Mouse (Mus musculus) adipocyte (in vitro differentiated cells): Measurements from ENCODE around the gene Sdr9c7.

Source experiments
- DNase-seq: peaks from one replicate; pipeline ENCODE4 v3.0.0-alpha.2; 2016; ENCODE audit warnings: low spot score

The Sdr9c7 gene

DNA sequence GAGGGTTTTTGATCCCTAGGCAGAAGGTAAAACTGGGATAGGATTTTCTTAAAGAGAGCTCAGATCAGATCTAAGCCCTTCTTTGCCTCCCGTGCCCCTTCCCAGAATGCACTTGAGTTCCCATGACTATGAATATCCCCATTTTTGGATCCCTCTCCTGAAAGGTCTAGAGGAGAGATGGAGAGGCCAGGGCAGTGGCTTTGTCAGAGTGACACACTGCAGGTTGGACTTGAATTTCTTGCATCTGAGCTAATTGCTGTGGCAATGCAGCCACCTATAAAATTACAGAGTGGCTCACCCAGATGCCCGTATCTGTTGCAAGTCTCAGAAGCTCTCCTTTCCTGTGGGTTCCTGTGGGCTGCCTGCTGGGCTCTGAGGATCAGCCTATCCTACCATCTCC is at the start of gene Sdr9c7:
Gene Sdr9c7, plus strand, starts transcription at position 301 of the 400 bp plus-strand sequence.
- DNase-seq: no peak

GRCm38 (mm10) chr10:127849628-127850027 is 48.7 kb upstream of the Sdr9c7 start, which contains the start of gene Rdh19:
Rdh19 (plus strand) TSS chr10:127849928.
- no peak for DNase-seq

DNA sequence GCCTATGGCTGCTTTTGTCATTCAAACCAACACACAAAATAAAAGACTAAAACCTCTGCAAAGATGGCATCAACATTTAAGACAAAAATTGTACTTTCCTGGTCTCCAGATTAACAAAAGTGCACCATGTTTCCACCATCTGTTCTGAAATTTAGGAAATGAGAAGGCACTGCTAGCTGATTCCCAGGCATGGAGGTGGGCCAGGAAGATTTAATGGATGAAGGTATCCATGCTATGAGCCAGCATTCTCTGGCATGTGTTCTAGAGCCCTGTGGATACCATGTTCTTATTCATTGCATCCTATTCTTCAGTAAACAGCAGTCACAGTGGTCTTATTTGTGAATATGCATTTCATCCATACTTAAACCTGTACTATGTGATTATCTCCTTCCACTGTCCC is 41.9 kb upstream of the Sdr9c7 start:
- DNase-seq: no peak

GRCm38 (mm10) chr10:127864931-127865330 is 33.4 kb upstream of the Sdr9c7 start:
- no peak for DNase-seq

DNA sequence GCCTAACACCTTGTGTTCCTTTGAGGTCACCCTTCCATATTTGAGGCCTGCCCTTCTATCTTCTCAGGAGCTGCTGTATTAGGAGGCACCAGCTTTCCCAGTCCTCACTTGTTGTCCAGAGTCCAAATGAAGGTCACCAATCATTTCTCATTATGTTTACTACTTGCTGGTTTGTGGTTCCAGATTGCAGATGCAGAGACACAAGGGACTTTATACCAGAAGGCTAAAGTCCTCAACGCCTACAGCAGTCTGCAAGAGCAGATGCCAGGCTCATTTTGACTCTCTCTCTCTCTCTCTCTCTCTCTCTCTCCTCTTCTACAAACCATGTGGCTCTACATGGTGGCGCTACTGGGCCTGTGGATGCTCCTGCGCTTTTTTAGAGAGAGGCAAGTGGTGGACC is 32.1 kb upstream of the Sdr9c7 start, which contains the start of gene Rdh16f2:
Gene Rdh16f2, plus strand, starts transcription at position 243 of the 400 bp plus-strand sequence.
- DNase-seq: no peak

- peak; percentile 13 for DNase-seq
Measured at GRCm38 (mm10) chr10:127872484-127872883, 25.8 kb upstream of the Sdr9c7 start.

- DNase-seq: no peak
Measured at GRCm38 (mm10) chr10:127877681-127878080, 20.6 kb upstream of the Sdr9c7 start.

DNA sequence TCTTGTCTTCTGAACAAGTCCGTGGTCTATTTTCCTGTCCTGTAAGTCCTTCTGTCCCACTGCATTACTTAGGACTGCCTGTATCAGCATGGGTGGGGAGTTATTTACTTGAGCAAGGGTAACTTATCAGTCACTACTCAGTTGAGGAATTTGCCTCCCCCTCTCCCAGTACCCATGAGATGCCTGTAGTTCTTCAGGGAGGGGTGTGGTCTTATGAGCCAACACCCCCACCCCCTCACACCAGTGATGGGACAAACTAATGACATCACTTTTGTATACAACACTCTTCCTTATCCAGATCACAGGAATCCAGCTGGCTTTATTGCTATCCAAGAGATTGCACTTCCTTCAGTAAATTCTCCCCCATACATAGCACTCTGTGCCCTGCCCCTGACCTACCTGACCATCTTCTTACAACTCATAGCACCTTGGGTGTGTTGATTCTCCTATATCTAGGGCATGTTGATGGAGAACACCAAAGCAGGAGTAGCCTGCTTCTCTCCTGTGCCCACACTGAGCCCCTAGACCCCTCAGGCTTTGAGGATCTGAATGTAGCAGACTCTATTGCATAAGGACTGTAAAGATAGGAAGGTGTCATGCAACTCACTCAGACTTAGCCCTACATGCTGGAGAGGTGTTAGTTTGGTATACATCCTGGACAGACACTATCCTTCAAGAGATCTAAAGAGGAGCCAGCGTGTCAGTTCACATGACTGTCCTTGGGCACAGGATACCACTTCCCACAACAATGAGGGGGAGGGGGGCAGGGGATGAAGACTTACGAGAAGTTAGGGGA is 19.9 kb upstream of the Sdr9c7 start:
- DNase-seq: no peak

DNA sequence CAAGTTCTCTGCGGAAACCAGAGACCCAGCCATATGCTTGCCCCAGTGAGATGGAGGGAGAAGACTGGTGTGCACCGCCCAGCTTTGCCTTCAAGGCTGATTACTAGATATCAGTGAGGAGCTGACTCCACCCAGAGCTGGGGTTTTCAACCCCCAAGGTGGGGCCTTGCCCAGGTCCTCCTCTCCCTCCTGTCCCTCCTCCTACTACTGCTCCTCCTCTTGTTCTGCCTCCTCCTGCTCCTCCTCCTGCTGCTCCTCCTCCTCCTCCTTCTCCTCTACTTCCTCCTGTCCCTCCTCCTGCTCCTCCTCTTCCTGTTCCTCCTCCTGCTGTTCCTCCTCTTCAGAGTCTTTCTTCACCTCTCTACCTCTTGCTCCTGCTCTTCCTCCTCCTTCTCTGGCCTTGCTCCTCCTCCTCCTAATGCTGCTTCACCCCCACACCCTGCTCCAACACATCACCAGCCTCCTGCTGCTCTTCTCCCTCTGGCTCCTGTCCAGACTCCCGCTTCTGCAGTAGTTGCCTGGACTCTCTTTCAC is 19.1 kb upstream of the Sdr9c7 start:
- peak; percentile 10 for DNase-seq

DNA sequence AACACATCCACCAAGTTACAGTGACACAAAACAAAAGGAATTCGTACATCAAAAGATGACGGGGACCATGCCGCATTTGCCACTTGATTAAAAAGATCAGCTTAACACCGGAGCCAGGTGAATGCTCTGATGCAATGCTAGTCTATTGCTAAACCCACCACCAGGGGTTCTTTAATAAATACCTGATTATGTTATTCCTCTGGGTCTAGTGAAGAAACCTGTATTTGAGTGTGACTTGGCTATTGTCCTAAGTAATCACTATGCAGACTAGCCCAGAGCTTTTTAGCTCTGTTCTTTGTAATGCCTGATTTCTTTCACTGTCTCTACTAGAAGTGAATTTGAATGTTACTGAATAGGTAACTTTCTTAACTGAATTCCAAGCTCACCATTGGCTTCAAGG is 17.3 kb upstream of the Sdr9c7 start:
- no peak for DNase-seq

DNA sequence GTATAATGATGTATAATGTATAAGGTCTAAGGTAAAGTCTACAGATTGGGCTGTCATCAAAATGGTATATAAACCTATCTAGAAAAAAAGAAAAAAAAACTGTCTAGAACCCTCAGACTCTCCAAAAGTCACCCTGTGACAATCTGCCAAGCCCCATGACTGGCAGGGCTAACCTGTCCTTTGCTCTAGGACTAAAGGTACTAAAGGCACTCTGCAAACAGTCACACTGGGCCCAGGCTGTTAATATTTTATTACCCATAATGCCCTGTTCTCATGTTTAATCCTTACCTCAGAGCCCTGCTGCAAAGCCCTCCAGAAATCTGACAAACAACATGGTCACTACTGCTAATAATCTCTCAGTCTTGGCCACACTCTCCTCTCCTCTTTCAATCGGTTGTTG is 11.8 kb upstream of the Sdr9c7 start:
- no peak for DNase-seq

- DNase-seq: no peak
Measured at GRCm38 (mm10) chr10:127886971-127887370, 11.3 kb upstream of the Sdr9c7 start.

DNA sequence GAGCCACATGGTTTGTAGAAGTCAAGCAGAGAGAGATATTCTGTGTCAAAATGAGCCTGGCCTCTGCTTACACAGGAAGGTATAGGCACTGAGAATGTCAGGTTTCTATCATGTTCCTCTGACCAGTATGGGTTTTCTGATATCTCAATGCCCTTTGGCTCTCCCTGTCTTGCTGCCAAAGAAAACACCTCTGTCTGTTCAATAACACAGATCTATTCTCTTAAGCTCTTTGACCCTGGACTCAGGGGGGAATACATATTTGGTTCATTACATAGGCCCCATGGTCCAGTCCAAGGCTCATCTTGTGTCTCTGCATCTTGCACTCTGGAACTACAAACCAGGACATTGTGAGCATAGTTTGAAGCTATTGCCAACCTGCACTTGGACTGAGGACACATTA is 9.7 kb upstream of the Sdr9c7 start, which contains the start of gene Rdh7:
Gene Rdh7, minus strand, starts transcription at position 213 of the 400 bp plus-strand sequence.
- no peak for DNase-seq

- no peak for DNase-seq
Measured at GRCm38 (mm10) chr10:127891481-127891880, 6.8 kb upstream of the Sdr9c7 start.

DNA sequence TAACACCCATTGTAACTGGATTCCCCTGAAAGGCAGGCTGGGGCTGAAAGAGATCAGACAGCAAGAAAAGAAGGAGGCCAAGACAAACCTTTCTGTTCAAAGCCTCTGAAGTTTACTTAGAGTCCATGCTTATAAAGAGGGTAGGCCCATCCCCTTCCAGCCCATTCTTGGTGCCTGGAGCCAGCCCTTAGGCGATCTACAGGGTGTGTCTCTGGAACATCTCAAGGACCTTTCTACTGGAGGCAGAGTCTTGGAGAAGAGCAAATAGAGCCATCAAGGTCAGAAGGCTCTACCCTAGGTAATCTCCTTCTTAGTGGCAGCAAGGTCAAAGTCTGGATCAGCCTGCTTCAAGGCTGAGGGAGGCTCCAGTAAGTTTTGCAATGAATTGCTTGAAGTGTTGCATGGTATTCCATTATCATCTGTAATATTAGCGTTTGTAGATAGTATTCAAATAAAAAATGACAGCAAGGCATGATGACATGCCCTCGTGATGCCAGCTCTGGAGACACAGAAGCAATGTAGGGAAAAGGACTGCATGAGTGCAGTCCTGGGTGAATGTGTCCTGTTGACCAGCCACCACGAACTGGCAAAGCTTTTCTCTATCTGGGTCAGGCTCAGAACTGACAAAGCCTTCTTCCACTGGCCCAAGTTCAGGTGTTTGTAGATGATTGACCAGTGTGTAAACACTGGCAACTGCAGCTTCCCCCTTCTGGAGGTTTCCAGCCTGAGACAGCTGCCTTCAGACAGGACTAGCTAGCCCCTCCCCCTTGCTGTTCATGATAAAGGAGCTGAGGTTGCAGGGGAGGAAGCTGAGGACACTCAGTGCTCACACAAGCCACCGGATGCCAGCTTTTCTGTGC is 4.9 kb upstream of the Sdr9c7 start:
- peak; percentile 12 for DNase-seq

- no peak for DNase-seq
Measured at GRCm38 (mm10) chr10:127896705-127897104, 1.6 kb upstream of the Sdr9c7 start.

DNA sequence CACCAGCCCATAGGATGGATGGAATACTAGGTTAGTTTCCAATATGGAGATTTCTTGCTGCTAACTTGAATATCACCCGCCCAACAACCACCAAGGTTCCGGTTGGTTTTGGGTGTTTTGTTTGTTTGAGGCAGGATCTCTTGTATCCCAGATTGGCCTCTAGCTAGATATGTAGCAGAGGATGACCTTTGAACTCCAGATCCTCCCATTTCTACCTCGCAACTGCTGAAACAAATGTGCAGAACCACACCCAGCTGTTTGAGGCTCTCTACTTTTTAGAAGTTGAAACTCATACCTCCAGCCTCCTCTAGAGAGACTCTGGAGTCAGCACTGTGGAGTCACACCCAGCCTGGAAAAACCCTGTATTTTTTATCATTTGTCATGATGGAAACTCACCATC is 812 bp upstream of the Sdr9c7 start:
- DNase-seq: no peak

DNA sequence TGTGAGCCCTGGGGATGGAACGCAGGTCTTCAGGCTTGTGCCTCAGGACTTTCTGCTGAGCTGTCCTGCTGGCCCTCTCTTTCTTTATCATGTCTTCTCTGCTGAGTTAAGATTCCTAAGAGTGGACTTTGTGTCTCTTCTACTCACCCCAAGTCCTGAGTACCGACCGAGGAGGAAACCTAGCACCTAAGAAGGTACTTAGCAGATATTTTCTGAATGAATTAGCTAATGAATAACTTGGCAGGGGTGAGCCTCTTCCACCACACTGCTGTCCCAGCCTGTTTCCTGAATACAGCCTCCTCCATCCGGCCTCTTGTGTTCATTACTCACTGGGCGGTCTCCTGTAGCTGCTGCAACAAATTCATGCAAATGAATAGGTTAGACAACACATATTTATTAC is 1.5 kb downstream of the Sdr9c7 start:
- DNase-seq: no peak

- no peak for DNase-seq
Measured at GRCm38 (mm10) chr10:127901751-127902150, 3.4 kb downstream of the Sdr9c7 start.

GRCm38 (mm10) chr10:127903116-127903515 is 4.8 kb downstream of the Sdr9c7 start:
- DNase-seq: no peak

DNA sequence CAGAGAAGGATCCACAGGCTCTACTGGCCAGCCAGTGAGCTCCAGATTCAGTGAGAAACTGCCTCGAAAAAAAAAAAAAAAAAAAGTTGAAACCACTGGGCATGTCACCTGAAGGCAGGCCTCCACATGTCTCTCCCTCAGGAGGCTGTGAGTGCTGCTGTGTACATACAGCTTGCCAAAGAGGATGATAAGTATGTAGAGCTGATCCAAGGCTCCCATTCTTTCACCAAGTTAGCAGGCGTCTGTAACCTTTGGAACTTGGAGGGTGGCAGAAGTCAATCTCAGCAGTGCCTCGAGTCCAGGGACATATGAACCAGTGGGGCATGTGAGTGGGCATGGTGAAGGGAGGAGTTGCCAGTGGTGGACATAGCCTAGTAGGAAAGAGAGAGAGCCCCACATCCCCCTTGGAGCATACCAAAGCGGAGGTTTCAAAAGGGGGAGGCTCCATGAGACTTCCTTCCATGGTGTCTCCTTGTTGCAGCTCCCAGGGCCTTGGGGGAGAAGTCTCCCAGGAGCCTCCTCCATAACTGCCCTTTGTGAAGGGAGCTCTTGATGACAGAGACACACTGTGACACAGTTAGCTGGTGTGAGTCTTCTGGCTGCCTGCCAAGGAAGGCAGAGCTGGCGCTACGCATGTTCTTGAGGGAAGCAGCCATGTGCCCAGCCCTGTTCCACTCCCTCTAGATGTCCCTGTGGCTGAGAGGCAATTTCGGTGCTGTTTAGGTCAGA is 6.6 kb downstream of the Sdr9c7 start:
- DNase-seq: peak; percentile 82

GRCm38 (mm10) chr10:127906138-127906537 is 7.8 kb downstream of the Sdr9c7 start:
- DNase-seq: no peak
